Mouse (Mus musculus) CD4-positive, CD25-positive, alpha-beta regulatory T cell, adult 2 months (primary cell): ENCODE results near the gene Crym.

Experiments
- DNase-seq: peaks from one replicate; pipeline ENCODE4 v3.0.0-alpha.2; 2012; ENCODE audit warnings: low read depth, low spot score

Gene Crym

DNA sequence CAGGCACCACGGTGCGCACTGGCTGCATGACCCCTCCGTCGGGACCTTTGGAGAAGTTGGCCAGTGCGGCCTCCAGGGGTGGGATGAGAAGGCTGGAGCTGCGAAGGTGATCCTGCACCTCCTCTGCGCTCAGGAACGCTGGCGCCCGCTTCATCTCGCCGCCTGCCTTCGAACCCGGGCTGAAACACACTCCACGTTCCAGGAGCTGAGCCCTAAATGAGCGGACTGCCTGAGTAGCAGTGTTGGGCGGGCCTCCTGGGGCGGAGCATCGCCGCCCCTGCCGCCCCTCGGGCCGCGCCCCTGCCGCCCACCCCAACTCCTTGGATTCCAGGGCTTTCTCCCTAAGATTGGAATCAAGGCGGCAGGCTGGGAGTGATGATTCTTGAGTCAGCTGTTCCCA is at the start of gene Crym:
Crym (minus strand) TSS at position 341 of the 400 bp plus-strand sequence.
- DNase-seq, result no peak

DNA sequence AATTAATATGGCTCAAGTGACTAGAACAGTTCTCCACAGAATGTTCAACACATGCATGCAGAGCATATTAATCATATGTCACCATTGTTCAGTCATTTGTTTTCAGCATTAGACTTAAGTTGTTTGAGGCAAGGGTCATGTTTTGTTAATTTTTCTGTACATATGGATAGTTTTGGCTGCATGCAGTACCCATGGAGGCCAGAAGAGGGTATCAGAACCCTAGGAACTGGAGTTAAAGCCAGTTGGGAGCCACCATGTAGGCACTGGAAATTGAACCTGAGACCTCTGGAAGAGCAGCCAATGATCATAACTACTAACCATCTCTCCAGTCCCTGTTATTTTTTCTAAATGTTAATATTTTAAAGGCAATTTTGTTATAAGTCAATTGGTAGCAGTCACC is 39.2 kb upstream of the Crym start:
- DNase-seq, result no peak

- no peak for DNase-seq
Measured at GRCm38 (mm10) chr7:120228541-120228940, 26.6 kb upstream of the Crym start.

- no peak for DNase-seq
Measured at GRCm38 (mm10) chr7:120205989-120206388, 4.1 kb upstream of the Crym start.

GRCm38 (mm10) chr7:120203789-120204188 is 1.9 kb upstream of the Crym start, which contains the start of gene Abca14:
Gene Abca14, plus strand, starts transcription at chr7:120203961.
- DNase-seq, result peak; percentile 45

DNA sequence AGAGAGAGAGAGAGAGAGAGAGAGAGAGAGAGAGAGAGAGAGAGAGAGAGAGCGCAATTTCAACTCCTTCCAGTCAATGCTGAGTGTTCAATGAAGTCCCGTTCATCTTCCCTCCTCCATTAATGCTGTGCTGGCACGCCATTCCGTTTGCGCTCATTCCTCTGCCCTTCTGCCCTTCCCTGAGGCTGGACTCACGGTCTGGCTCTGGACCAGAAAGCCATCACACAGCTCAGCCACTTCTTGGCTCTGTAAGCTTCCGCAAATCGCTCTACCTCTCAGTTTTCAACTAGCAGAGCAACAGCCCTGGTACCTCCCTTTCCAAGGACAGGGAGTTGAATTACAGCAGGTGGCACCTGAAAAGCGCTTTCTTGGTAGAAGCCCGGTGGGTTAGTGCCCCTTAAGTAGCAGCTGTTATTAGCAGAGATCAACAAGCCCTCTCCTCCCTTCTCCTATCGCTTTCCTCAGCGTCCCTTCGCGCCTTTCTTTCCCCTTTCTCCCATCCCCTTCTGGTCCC is 623 bp downstream of the Crym start:
- DNase-seq, result no peak

DNA sequence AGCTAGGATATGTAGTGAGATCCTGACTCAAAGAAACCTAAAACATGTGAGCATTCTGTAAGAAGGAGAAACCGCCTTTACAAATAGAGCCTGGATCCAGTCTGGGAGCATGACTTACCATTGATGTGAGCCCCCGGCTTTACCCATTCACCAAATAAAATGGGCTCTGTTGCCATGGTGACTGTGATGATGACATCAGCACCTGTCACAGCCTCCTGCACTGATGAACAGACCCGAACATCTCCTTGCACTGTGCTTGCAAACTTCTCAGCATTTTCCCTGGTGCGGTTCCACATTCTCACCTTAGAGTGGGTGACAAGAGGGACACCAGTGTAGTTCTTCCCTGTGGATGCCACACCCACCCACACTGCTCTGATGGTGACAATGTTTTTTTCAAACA is 6.7 kb downstream of the Crym start:
- DNase-seq, result no peak

- DNase-seq, result no peak
Measured at GRCm38 (mm10) chr7:120192816-120193215, 9.1 kb downstream of the Crym start.

DNA sequence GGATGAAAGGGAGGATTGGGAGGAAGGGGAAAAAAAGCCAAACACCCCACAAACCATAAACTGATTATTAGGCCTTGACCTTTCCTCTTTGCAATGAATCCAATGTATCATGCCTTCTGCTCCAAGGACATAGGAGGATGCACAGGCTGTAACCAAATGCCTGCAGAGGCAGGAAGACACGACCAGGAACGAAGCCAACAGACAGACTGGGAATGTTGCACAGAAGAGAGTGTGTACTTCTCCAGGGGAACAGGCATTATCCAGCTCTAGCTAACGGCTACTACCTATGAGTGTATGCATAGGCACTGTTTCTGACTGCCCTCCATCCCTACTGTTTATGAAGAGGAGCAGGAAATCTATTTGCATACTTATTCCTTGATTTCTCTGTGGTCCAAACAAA is 9.7 kb downstream of the Crym start:
- no peak for DNase-seq

DNA sequence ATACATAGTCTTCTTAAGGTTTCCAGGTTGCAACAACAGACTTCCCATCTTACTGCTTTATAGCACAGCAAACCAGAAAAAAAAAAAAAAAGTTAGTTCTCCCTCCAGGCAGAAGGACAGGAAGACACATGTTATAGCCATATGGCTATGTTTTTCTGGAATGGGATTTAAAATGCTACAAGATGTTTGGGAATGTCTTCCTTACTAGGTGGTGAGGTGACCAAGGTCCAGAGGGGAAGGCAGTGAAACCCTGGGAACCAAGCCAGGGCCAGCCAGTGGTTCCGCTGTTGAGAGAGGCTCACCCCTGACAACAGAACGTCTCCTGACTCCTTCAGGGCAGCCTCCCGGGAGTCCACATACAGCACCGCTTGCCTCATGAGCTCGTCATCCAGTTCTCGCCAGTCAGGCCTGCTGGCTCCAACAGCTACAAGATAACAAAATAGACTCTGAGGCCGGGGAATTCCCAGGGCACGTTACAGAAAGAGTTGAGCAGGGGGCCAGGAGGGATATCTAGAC is 11.7 kb downstream of the Crym start:
- DNase-seq, result no peak

- no peak for DNase-seq
Measured at GRCm38 (mm10) chr7:120189369-120190149, 12.4 kb downstream of the Crym start.

GRCm38 (mm10) chr7:120188946-120189345 is 13.0 kb downstream of the Crym start:
- DNase-seq, result no peak

DNA sequence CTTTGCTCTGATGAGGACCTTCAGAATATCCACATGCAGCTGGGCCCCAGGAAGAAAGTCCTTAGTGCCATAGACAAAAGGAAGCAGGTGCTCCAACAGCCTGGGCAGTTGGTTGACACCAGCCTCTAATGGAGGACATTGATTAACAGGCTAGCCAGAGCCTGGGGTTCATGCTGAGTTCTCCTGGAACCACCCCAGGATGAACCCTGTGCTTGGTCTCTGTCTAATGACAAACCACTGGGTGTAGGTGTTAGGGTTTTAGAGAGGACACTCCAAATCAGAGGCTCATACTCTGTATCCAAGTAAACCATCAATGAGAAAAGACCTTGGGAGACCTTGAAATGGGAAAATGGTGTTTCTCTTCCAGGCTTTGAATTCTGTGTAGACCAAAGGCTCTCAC is 19.0 kb downstream of the Crym start:
- DNase-seq, result no peak

GRCm38 (mm10) chr7:120181401-120182230 is 20.3 kb downstream of the Crym start:
- no peak for DNase-seq

DNA sequence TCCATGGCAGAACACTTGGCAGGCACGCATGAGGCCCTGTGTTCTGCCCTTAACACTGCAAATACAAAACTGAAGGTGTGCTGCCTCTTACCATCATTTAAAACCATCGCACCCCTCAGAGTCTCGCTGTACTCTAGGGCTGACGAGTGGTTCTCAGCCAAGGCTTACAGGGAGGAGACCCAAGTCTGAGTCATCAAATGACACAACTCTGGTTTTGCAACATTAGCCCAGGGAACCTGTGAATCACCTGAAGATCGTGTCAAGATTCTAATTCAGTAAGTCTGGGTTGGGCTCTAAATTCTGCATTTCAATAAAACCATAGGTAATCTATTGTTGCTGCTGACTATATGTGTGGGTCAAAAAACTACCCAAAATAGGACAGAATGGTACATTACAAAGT is 21.4 kb downstream of the Crym start:
- no peak for DNase-seq

- DNase-seq, result no peak
Measured at GRCm38 (mm10) chr7:120178935-120179334, 23.0 kb downstream of the Crym start.

DNA sequence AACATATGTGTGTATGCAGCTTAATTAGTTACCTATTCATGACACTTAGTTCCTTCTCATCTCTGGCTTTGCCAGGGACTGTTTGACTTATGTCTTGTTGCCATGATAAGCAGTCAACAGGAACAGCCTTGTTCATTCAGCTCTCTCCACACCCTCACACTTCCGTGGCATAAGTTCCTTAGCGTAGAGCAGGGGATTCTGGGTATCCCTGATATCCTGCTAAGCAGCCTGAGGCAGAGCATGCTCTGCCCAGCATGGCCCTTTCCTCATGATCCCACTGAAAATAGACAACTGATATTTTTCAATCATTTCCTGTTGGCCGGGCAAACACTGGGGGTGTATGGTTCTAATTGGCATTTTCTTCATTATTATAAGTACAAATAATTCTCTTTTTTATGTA is 24.3 kb downstream of the Crym start:
- no peak for DNase-seq

DNA sequence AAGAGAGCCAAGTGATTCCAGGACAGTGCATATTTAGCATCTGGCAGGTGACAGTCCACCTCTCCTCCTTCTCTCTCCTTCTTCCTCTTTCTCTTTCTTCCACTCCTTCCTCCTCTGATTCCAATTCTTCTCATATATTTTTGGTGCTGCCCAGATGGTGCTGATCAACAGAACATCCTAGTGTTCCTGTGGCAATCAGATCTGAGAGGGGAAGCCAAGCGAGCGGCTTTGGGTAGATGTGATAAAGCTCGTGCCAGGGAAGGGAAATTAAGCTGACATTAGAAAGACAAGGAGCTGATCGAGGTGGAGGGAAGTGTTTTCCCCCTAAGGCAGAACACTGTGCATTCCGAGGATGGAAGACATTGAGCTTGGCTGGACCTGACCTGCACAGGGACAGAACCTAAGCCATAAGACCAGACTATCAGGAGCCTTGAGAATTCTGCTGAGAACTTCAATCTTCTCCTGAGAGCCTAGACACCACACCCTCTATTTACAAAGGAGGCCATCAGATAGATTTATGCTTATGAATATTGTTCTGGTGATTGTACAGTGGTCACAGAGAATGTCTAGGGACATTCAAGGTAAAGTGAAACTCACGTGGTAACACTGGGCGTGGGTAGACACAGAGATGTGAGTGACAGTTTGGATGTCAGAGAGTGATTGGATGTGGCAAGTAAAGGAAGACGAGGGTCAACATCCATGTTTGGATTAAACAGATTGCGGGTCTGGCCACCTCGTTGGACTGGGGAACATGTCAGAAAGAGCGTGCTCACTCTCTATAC is 27.0 kb downstream of the Crym start:
- DNase-seq, result no peak

GRCm38 (mm10) chr7:120173603-120174244 is 28.2 kb downstream of the Crym start, which contains the start of gene Anks4b:
Gene Anks4b, plus strand, starts transcription at chr7:120173858.
- DNase-seq, result no peak

DNA sequence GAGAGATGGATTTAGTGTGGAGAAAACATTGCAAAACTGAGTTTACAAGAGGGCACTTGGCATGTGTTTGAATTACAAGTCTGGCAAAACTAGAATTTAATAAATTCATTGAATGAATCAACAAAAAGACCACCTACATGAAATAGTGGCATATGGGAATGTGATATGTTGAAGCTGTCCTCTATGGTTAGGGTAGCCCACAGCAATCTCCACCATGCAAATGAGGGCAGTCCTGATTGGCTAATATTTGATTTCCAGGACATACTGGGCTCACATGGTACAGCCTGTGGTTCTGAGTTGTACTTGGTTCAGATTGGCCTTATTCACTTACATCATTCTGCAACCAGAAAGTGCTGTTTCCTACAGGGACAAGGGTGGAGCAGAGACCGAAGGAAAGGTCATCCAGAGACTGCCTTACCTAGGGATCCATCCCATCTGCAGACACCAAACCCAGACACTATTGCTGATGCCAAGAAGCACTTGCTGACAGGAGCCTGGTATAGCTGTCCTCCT is 29.7 kb downstream of the Crym start:
- no peak for DNase-seq
